Mouse (Mus musculus): ENCODE measurements at regions not wholly inside any gene's neighbourhood (a gene's known extent, or its start where the extent isn't known, plus 50 kb on each side); places are given as distances from the start of the nearest gene placed in this dataset.

DNA sequence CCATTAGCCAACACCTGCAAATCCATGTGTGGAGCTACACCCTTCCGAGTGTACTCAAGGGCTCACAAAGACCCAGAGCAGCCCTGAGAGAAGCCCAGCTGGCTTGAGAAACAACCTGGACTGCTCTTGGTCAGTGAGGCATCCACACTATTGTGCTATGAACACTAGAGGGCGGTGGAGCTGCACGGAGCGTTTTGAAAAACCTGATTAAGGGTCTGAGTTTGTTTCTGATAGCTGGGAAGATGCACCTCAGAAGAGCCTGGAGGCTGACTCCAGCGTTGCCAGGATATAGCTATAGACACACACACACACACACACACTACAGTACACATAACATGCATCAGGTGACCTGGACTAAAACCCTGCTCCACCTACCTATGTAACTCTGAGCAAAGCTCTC, 185.5 kb downstream of the Prdm2 start:
- in situ Hi-C loops (cut with MboI; ENCODE audit: low pct_ligation_motif_present, low pct_unique_long_range_greater_than_20kb, low sequenced_read_pairs), result no loop called here
- Histone ChIP-seq H3K27me3 (replicated peaks) (peaks cover 12% of the 10 kb centered on the region), H3K4me3 (replicated peaks in 1 of 3; ENCODE audit: low read depth in 2 of 3, low read length in 2 of 3, poor library complexity in 1 of 3) (no peak overlapping the region), H3K9me3 (replicated peaks; ENCODE audit: low read length) (peaks cover 5% of the 10 kb centered on the region), H3K36me3 (replicated peaks in 1 of 2; ENCODE audit: control insufficient read depth in 1 of 2, insufficient read depth in 1 of 2, low read length in 1 of 2) (no peaks in the 10 kb centered on the region), H3K4me2 (ENCODE audit: insufficient read depth, low read depth, poor library complexity, severe bottlenecking) (no peak overlapping the region), H3K27ac (ENCODE audit: insufficient read depth, low read depth) (no peak overlapping the region), H3K4me1 (ENCODE audit: control insufficient read depth in 1 of 2, insufficient read depth in 2 of 2) (no peaks in the 10 kb centered on the region), H3K79me2 (replicated peaks; ENCODE audit: control insufficient read depth, extremely low read depth, insufficient read depth, poor library complexity, severe bottlenecking) (no peaks in the 10 kb centered on the region), H3K9ac (ENCODE audit: insufficient read depth, low read depth) (no peak overlapping the region)
- dilution Hi-C loops (cut with MboI; ENCODE audit: extremely low pct_ligation_motif_present, extremely low pct_unique_long_range_greater_than_20kb, low sequenced_read_pairs), result no loop called here
- peak; percentile 44 for TF ChIP-seq SMC3 (IDR thresholded peaks at IDR 0.05; ENCODE audit: low read depth, low read length)
- TF ChIP-seq MYC (IDR thresholded peaks at IDR 0.05; ENCODE audit: low read depth, low read length), result no peak
- TF ChIP-seq CTCF (conservative IDR thresholded peaks at IDR 0.05 in 1 of 2, IDR thresholded peaks at IDR 0.05 in 1 of 2; ENCODE audit: low read depth in 2 of 2, low read length in 2 of 2), result peak; percentile 59 to 68
- peak; percentile 74 for TF ChIP-seq RAD21 (IDR thresholded peaks at IDR 0.05; ENCODE audit: low read depth, low read length)
- TF ChIP-seq RCOR1 (conservative IDR thresholded peaks at IDR 0.05; ENCODE audit: low read depth, low read length), result no peak
- peak; percentile 41 for DNase-seq (ENCODE audit: extremely low read depth)

- no peaks in the 10 kb centered on the region for H3K79me2 ChIP-seq (replicated peaks; ENCODE audit: control insufficient read depth, extremely low read depth, insufficient read depth, poor library complexity, severe bottlenecking)
- in situ Hi-C loops (cut with MboI; ENCODE audit: low pct_ligation_motif_present, low pct_unique_long_range_greater_than_20kb, low sequenced_read_pairs), result loop anchor here (25.0 kb wide), 3 partner anchors 759 to 1009 kb away; partner anchors contain the start of gene Fhad1
- H3K9ac ChIP-seq (ENCODE audit: insufficient read depth, low read depth), result no peak overlapping the region
- H3K27me3 ChIP-seq (replicated peaks), result peaks cover 35% of the 10 kb centered on the region
- peaks cover 5% of the 10 kb centered on the region for H3K9me3 ChIP-seq (replicated peaks; ENCODE audit: low read length)
- TF ChIP-seq CTCF (conservative IDR thresholded peaks at IDR 0.05 in 1 of 2, IDR thresholded peaks at IDR 0.05 in 1 of 2; ENCODE audit: low read depth in 2 of 2, low read length in 2 of 2) (peak; percentile 50 to 57), SMC3 (IDR thresholded peaks at IDR 0.05; ENCODE audit: low read depth, low read length) (peak; percentile 41), EP300 (IDR thresholded peaks at IDR 0.05; ENCODE audit: low read length) (no peak), SIN3A (IDR thresholded peaks at IDR 0.05; ENCODE audit: low read length) (no peak), RAD21 (IDR thresholded peaks at IDR 0.05; ENCODE audit: low read depth, low read length) (peak; percentile 65)
- no peak overlapping the region for H3K27ac ChIP-seq (ENCODE audit: insufficient read depth, low read depth)
- peak; percentile 52 for DNase-seq (ENCODE audit: extremely low read depth)
- H3K4me1 ChIP-seq (ENCODE audit: control insufficient read depth in 1 of 2, insufficient read depth in 2 of 2), result no peaks in the 10 kb centered on the region
- no peak overlapping the region for H3K4me3 ChIP-seq (replicated peaks in 1 of 3; ENCODE audit: low read depth in 2 of 3, low read length in 2 of 3, poor library complexity in 1 of 3)
- dilution Hi-C loops (cut with MboI; ENCODE audit: extremely low pct_ligation_motif_present, extremely low pct_unique_long_range_greater_than_20kb, low sequenced_read_pairs), result no loop called here
- H3K36me3 ChIP-seq (replicated peaks in 1 of 2; ENCODE audit: control insufficient read depth in 1 of 2, insufficient read depth in 1 of 2, low read length in 1 of 2), result no peaks in the 10 kb centered on the region
- no peak overlapping the region for H3K4me2 ChIP-seq (ENCODE audit: insufficient read depth, low read depth, poor library complexity, severe bottlenecking)
Observed at GRCm38 (mm10) chr4:143021242-143021881, 191.4 kb downstream of the Prdm2 start.

GRCm38 (mm10) chr4:143020658-143021057, 192.1 kb downstream of the Prdm2 start:
- Histone ChIP-seq H3K4me2 (ENCODE audit: insufficient read depth, low read depth, poor library complexity, severe bottlenecking) (no peak overlapping the region), H3K4me1 (ENCODE audit: control insufficient read depth in 1 of 2, insufficient read depth in 2 of 2) (no peaks in the 10 kb centered on the region), H3K27ac (ENCODE audit: insufficient read depth, low read depth) (no peak overlapping the region), H3K9me3 (replicated peaks; ENCODE audit: low read length) (peaks cover 5% of the 10 kb centered on the region), H3K4me3 (replicated peaks in 1 of 3; ENCODE audit: low read depth in 2 of 3, low read length in 2 of 3, poor library complexity in 1 of 3) (no peak overlapping the region), H3K79me2 (replicated peaks; ENCODE audit: control insufficient read depth, extremely low read depth, insufficient read depth, poor library complexity, severe bottlenecking) (no peaks in the 10 kb centered on the region), H3K9ac (ENCODE audit: insufficient read depth, low read depth) (no peak overlapping the region), H3K27me3 (replicated peaks) (peaks cover 35% of the 10 kb centered on the region), H3K36me3 (replicated peaks in 1 of 2; ENCODE audit: control insufficient read depth in 1 of 2, insufficient read depth in 1 of 2, low read length in 1 of 2) (no peaks in the 10 kb centered on the region)
- in situ Hi-C loops (cut with MboI; ENCODE audit: low pct_ligation_motif_present, low pct_unique_long_range_greater_than_20kb, low sequenced_read_pairs) (loop anchor here (25.0 kb wide), 3 partner anchors 758 to 1008 kb away; partner anchors contain the start of gene Fhad1), dilution Hi-C loops (cut with MboI; ENCODE audit: extremely low pct_ligation_motif_present, extremely low pct_unique_long_range_greater_than_20kb, low sequenced_read_pairs) (no loop called here)
- DNase-seq (ENCODE audit: extremely low read depth), result no peak
- TF ChIP-seq PAX5 (IDR thresholded peaks at IDR 0.05; ENCODE audit: low read length), result no peak

Measured in CH12.LX (cell line).